Mouse (Mus musculus) lung, embryonic 15.5 days (tissue): Measurements from ENCODE around the gene Bmpr1b. TPM values are rescaled to one million over a fixed set of nuclear protein-coding genes. Genes with fewer than 3 reads are reported as not detected.

Source experiments
- ATAC-seq: fragments of 200-750 bp; cut with Nextera tagmentation; 2 replicates; pipeline ENCODE4 v1.8.0; 2017; ENCODE audit warnings: moderate number of reproducible peaks, borderline replicate concordance; ENCODE audit not compliant: low FRiP score, low TSS enrichment; ENCODE audit errors: extremely low read depth
- H3K27ac ChIP-seq: fragments of 300-500 bp; sonication (generic); 2 replicates; pipeline ENCODE4 v1.5.1; 2015; ENCODE audit warnings: moderate library complexity, mild to moderate bottlenecking, inconsistent platforms
- H3K27me3 ChIP-seq: fragments of 300-500 bp; sonication (generic); 2 replicates; pipeline ENCODE4 v1.6.1; 2015; ENCODE audit warnings: inconsistent platforms
- H3K36me3 ChIP-seq: fragments of 300-500 bp; sonication (generic); 2 replicates; pipeline ENCODE4 v1.6.1; 2015; ENCODE audit warnings: inconsistent platforms
- H3K4me1 ChIP-seq: fragments of 300-500 bp; sonication (generic); 2 replicates; pipeline ENCODE4 v1.6.1; 2015; ENCODE audit warnings: inconsistent platforms
- H3K4me2 ChIP-seq: fragments of 300-500 bp; sonication (generic); 2 replicates; pipeline ENCODE4 v1.6.1; 2015; ENCODE audit warnings: inconsistent platforms, mild to moderate bottlenecking, moderate library complexity
- H3K4me3 ChIP-seq: fragments of 300-500 bp; sonication (generic); 2 replicates; pipeline ENCODE4 v1.5.1; 2015; ENCODE audit warnings: mild to moderate bottlenecking, inconsistent platforms
- H3K9ac ChIP-seq: fragments of 300-500 bp; sonication (generic); 2 replicates; pipeline ENCODE4 v1.6.1; 2015; ENCODE audit warnings: inconsistent platforms
- H3K9me3 ChIP-seq: fragments of 300-500 bp; sonication (generic); 2 replicates; pipeline ENCODE4 v1.6.1; 2016; ENCODE audit warnings: inconsistent platforms
- WGBS: fragments of 180-500 bp; shearing (Covaris S2); methylation state at CpG from one replicate; pipeline ENCODE4 v1.1.7; 2015; 5-methylcytosine and 5-hydroxymethylcytosine counted together
- polyA plus RNA-seq: library from polyadenylated mRNA; unstranded; fragments of >200 nt; fragmentation: Nextera tagmentation; extraction: Ambion mirVana; gene quantifications from 2 replicates; pipeline ENCODE4 v1.2.1, GENCODE M21; 2015

Bmpr1b gene
- polyA plus RNA-seq, 1 experiment from 2014 or later = 4.4 TPM

DNA sequence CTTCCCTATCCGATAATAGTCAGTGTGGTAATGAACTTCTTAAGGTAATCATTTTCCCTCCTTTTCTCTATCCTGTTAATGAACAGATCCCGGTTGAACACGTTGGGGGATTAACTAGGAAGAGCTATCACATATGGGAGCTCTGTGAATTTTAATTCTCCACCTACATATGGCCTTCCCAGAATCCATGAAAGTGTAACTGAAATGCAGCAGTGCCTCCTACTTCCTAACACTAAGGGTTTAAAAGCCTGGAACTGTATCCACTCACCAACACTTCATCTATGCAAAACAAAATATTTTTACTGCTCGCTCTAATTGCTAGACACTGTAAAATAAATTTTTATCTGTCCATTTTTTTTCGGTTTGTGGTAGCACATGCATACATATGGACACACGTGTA, 63.0 kb downstream of the Bmpr1b start:
- Histone ChIP-seq H3K4me1 (peaks cover 7% of the 10 kb centered on the region; the same call in 1 of the 2 replicates), H3K9ac (no peak overlapping the region), H3K27me3 (no peaks in the 10 kb centered on the region), H3K4me3 (no peak overlapping the region), H3K4me2 (no peak overlapping the region), H3K9me3 (0 out of 2 replicates have a peak, but pooled peaks cover 3% of the 10 kb centered on the region), H3K27ac (no peak overlapping the region), H3K36me3 (no peaks in the 10 kb centered on the region)
- 52% methylated on average over 6 of the region's 6 CpGs for WGBS
- no peak for ATAC-seq

DNA sequence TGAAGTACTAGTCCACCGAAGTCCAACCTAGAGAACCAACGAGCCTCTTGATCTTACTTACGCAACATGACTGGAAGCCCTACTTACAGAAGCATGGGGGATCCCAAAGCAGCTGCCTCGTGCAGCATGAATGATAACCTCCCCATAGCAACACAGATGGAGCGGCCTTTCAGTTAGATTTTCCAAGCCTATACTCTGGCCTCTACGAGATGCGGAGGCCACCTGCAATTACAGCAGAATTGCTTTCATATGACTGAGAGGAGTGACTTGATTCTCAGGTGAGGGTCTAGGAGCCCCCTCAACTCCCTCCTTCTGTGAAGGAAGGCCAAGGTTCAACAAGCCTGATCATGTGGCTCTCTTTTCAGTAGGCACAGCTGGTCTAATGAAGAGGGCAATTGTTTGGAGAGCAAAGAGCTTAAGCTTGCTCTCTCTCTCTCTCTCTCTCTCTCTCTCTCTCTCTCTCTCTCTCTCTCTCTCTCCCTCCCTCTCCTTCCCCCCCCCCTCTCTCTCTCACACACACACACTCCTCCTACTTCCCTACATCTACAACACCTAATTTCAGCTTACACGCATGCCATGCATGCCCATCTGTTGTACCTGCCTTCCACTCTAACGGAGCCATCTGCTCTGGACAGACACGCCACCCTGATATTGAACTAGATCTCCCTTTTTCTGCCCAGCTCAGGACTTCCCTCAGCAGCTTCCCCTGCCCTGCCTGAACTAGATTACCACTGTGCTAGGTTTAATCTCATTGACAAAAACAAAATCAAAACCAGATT, 65.0 kb downstream of the Bmpr1b start:
- no peaks in the 10 kb centered on the region for H3K36me3 ChIP-seq
- 66% methylated on average over 10 of the region's 10 CpGs for WGBS
- no peaks in the 10 kb centered on the region for H3K27me3 ChIP-seq
- peaks cover 7% of the 10 kb centered on the region; the same call in 1 of the 2 replicates for H3K4me1 ChIP-seq
- H3K4me2 ChIP-seq = no peak overlapping the region
- peak; percentile 47; the same call in 1 of the 2 replicates for ATAC-seq
- no peak overlapping the region for H3K9ac ChIP-seq
- H3K27ac ChIP-seq = no peak overlapping the region
- H3K9me3 ChIP-seq = 0 out of 2 replicates have a peak, but pooled peaks cover 3% of the 10 kb centered on the region
- no peak overlapping the region for H3K4me3 ChIP-seq

- no peak overlapping the region for H3K4me2 ChIP-seq
- WGBS = 59% methylated on average over 4 of the region's 4 CpGs
These were observed 65.6 kb downstream of the Bmpr1b start for GRCm38 (mm10) chr3:142103622-142104021.

GRCm38 (mm10) chr3:142099151-142099550, 70.1 kb downstream of the Bmpr1b start:
- WGBS = 44% methylated on average over 2 of the region's 2 CpGs
- Histone ChIP-seq H3K4me2 (no peak overlapping the region), H3K9me3 (0 out of 2 replicates have a peak, but pooled peaks cover 3% of the 10 kb centered on the region), H3K4me1 (peaks cover 7% of the 10 kb centered on the region; the same call in 1 of the 2 replicates), H3K27me3 (no peaks in the 10 kb centered on the region), H3K27ac (no peak overlapping the region), H3K9ac (no peak overlapping the region), H3K36me3 (no peaks in the 10 kb centered on the region), H3K4me3 (no peak overlapping the region)
- no peak for ATAC-seq

More at GRCm38 (mm10) chr3:142103622-142104021, 65.6 kb downstream of the Bmpr1b start:
- ATAC-seq = no peak; the same call in 1 of the 2 replicates
- no peak overlapping the region for H3K27ac ChIP-seq
- no peak overlapping the region for H3K9ac ChIP-seq
- H3K4me3 ChIP-seq = no peak overlapping the region
- peaks cover 7% of the 10 kb centered on the region; the same call in 1 of the 2 replicates for H3K4me1 ChIP-seq
- H3K9me3 ChIP-seq = 0 out of 2 replicates have a peak, but pooled peaks cover 3% of the 10 kb centered on the region
- no peaks in the 10 kb centered on the region for H3K27me3 ChIP-seq
- no peaks in the 10 kb centered on the region for H3K36me3 ChIP-seq

DNA sequence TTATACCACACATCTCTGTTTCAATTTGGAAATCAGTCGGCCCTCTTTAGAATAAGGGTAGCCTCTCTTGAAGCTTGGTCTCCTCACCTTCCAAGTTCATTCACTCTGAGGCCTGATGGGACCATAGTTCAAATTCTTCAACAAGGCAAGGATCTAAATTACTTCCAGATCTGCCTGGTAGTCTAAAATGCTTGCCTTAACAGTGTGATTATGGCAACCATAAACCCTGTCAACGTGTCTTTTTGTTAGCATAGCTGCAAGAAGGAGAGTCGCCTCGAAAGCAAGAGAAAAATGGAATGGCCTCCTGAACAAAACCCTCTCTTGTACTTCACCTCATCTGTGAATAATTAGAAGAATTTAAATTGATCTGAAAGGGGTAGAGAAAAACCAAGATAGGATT, 75.2 kb downstream of the Bmpr1b start:
- Histone ChIP-seq H3K4me1 (no peaks in the 10 kb centered on the region), H3K4me3 (no peak overlapping the region), H3K36me3 (no peaks in the 10 kb centered on the region), H3K27ac (no peak overlapping the region), H3K4me2 (no peak overlapping the region), H3K9ac (no peak overlapping the region), H3K9me3 (no peaks in the 10 kb centered on the region), H3K27me3 (no peaks in the 10 kb centered on the region)
- no peak for ATAC-seq
- 75% methylated on average over 4 of the region's 4 CpGs for WGBS

GRCm38 (mm10) chr3:142089684-142090083, 79.5 kb downstream of the Bmpr1b start:
- H3K27me3 ChIP-seq = no peaks in the 10 kb centered on the region
- H3K4me2 ChIP-seq = no peak overlapping the region
- H3K27ac ChIP-seq = no peak overlapping the region
- no peak overlapping the region for H3K4me3 ChIP-seq
- 56% methylated on average over 4 of the region's 4 CpGs for WGBS
- ATAC-seq = no peak
- no peak overlapping the region for H3K9ac ChIP-seq
- H3K9me3 ChIP-seq = no peaks in the 10 kb centered on the region
- H3K4me1 ChIP-seq = 0 out of 2 replicates have a peak, but pooled peaks cover 5% of the 10 kb centered on the region
- no peaks in the 10 kb centered on the region for H3K36me3 ChIP-seq

GRCm38 (mm10) chr3:142085938-142086337, 83.3 kb downstream of the Bmpr1b start:
- 47% methylated on average over 3 of the region's 3 CpGs for WGBS
- Histone ChIP-seq H3K4me3 (no peak overlapping the region), H3K4me1 (0 out of 2 replicates have a peak, but pooled peaks cover 5% of the 10 kb centered on the region)

GRCm38 (mm10) chr3:142084091-142084490, 85.1 kb downstream of the Bmpr1b start:
- no peak for ATAC-seq
- WGBS = 27% methylated on average over 1 of the region's 1 CpGs
- Histone ChIP-seq H3K9me3 (no peaks in the 10 kb centered on the region), H3K4me2 (no peak overlapping the region), H3K36me3 (no peaks in the 10 kb centered on the region), H3K4me3 (no peak overlapping the region), H3K9ac (no peak overlapping the region), H3K27me3 (no peaks in the 10 kb centered on the region), H3K4me1 (0 out of 2 replicates have a peak, but pooled peaks cover 5% of the 10 kb centered on the region), H3K27ac (no peak overlapping the region)

More at GRCm38 (mm10) chr3:142085938-142086337, 83.3 kb downstream of the Bmpr1b start:
- Histone ChIP-seq H3K9ac (no peak overlapping the region), H3K36me3 (no peaks in the 10 kb centered on the region), H3K27me3 (no peaks in the 10 kb centered on the region), H3K27ac (no peak overlapping the region), H3K4me2 (no peak overlapping the region), H3K9me3 (no peaks in the 10 kb centered on the region)
- ATAC-seq = no peak

- Histone ChIP-seq H3K36me3 (no peaks in the 10 kb centered on the region), H3K4me2 (no peak overlapping the region), H3K4me3 (no peak overlapping the region), H3K9me3 (no peaks in the 10 kb centered on the region), H3K27ac (no peak overlapping the region), H3K9ac (no peak overlapping the region), H3K4me1 (no peaks in the 10 kb centered on the region), H3K27me3 (no peaks in the 10 kb centered on the region)
- 38% methylated on average over 3 of the region's 3 CpGs for WGBS
- no peak for ATAC-seq
These were observed 91.4 kb downstream of the Bmpr1b start for GRCm38 (mm10) chr3:142077723-142078302.

DNA sequence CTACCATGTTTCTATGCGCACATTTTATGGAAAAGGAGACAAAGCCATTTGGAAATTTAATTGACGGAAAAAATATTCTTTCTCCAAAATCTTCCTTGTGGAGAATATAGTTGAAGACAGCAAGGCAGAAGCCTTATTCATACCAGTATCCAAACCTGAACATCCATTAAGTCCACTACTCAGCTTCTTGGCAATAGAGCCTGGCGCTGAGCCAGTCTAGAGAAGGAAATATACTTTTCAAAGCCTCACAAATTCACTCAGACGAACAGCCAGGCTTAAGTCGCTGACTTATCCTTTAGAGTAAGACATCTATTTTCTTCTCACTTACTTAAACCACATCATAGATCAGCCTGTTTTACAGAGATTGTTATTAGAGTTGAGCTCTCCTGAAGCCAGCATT, 97.6 kb downstream of the Bmpr1b start:
- ATAC-seq = no peak
- H3K36me3 ChIP-seq = no peaks in the 10 kb centered on the region
- H3K9ac ChIP-seq = no peak overlapping the region
- no peak overlapping the region for H3K4me2 ChIP-seq
- H3K4me1 ChIP-seq = 0 out of 2 replicates have a peak, but pooled peaks cover 3% of the 10 kb centered on the region
- H3K9me3 ChIP-seq = no peaks in the 10 kb centered on the region
- no peak overlapping the region for H3K4me3 ChIP-seq
- no peaks in the 10 kb centered on the region for H3K27me3 ChIP-seq
- no peak overlapping the region for H3K27ac ChIP-seq
- 56% methylated on average over 5 of the region's 5 CpGs for WGBS

DNA sequence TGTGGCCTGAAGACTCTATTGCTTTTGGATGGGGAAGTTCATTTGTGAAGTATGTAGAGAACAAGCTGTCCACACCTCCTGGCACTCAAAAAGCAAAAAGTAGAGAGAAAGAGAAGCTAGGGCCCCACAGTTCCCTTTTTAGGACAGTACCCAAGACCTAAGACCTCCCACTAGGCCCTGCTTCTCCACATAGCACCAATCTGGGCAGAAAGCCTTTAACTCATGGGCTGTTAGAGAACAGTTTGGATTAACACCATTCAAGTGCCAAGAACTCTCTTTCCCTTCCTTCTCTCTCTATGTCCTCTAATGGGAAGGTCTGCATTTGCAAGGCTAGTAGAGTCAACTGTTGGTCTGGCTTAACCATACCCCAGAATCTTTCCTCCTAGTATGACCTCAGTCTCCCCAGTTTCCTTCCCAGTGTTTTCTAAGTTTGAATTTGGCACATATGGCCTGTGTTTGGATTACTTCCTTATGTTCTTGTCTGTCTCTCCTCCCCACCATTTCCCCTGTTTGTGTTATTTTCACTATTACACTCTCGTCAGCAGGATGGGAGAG, 102.4 kb downstream of the Bmpr1b start:
- Histone ChIP-seq H3K36me3 (no peaks in the 10 kb centered on the region), H3K27me3 (no peaks in the 10 kb centered on the region), H3K4me1 (peaks cover 14% of the 10 kb centered on the region; the same call in 1 of the 2 replicates), H3K4me3 (no peak overlapping the region), H3K9ac (no peak overlapping the region), H3K4me2 (no peak overlapping the region), H3K27ac (peak overlapping the region; percentile 16; the same call in 1 of the 2 replicates), H3K9me3 (no peaks in the 10 kb centered on the region)
- 30% methylated on average over 1 of the region's 1 CpGs for WGBS
- ATAC-seq = peak; percentile 85

GRCm38 (mm10) chr3:142065111-142065510, 104.1 kb downstream of the Bmpr1b start:
- 41% methylated on average over 5 of the region's 5 CpGs for WGBS

More at GRCm38 (mm10) chr3:142065111-142065510, 104.1 kb downstream of the Bmpr1b start:
- no peak overlapping the region for H3K27ac ChIP-seq
- H3K27me3 ChIP-seq = no peaks in the 10 kb centered on the region
- no peaks in the 10 kb centered on the region for H3K9me3 ChIP-seq
- H3K4me3 ChIP-seq = no peak overlapping the region
- peaks cover 22% of the 10 kb centered on the region; the same call in 1 of the 2 replicates for H3K4me1 ChIP-seq
- no peak overlapping the region for H3K4me2 ChIP-seq
- no peaks in the 10 kb centered on the region for H3K36me3 ChIP-seq
- ATAC-seq = no peak
- H3K9ac ChIP-seq = no peak overlapping the region
